In the genomic region with DNA sequence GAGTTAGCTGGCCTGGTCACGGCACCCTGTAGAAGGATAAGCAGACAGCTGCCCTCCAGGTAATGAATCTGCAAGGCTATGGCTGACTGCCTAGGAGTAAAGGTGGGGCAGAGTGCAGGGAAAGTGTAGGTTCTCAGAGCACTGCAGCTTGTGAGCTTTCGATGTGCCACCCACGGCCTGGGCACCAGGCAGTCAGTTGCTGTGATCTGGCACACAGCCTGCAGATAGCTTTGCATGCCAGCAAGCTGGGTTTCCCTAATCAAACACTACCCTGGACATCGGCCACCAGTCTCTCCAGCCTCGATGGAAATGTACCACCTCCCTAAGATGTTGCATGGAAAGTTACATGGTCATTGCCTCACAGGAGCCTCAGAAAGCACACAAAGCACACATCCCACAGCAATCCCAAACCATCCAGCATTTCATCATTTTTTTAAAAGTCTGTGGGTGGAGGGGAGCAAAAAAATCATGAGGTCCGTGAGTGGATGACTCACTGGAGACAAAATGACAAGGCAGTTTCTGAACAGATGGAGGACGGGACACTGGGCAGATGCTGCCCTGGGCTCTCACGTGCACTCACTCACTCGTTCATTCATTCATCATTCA, we compare ENCODE assay signal across 8 mouse cellular contexts.
DNase-seq lines count a peak whose midpoint lies in the region; ATAC-seq and TF ChIP-seq lines count a peak whose summit lies in the region.

No protein-coding gene starts in this region.

- no peak overlapping the region for H3K4me2 ChIP-seq in stomach, postnatal 0 days (replicated peaks; ENCODE audit: low read depth)
- no peak overlapping the region for H3K4me2 ChIP-seq in midbrain, embryonic 16.5 days (ENCODE audit: low read length)

- peak; percentile 53 for ATAC-seq in stomach, postnatal 0 days (ENCODE audit: low FRiP score, low TSS enrichment)
- no peak for ATAC-seq in midbrain, embryonic 16.5 days

- TF ChIP-seq CTCF in kidney, adult 2 months (conservative IDR thresholded peaks at IDR 0.05; ENCODE audit: insufficient read depth, insufficient read length, low read depth, low read length): no peak
- no peak for TF ChIP-seq CTCF in stomach, postnatal 0 days (IDR thresholded peaks at IDR 0.05; ENCODE audit: low read depth)

- intact Hi-C loops in left cerebral cortex, postnatal 25 days (cut with DNase I): no loop called here
- intact Hi-C loops in gastrocnemius, postnatal 36 days (cut with DNase I): no loop called here

- 43% methylated on average over 9 of the region's 9 CpGs for WGBS in kidney, adult 2 months
- WGBS in stomach, postnatal 0 days: 35% methylated on average over 9 of the region's 9 CpGs
- 76% methylated on average over 9 of the region's 9 CpGs for WGBS in midbrain, embryonic 16.5 days

- peak overlapping the region; percentile 4; the same call in 1 of the 2 replicates for H3K27ac ChIP-seq in kidney, adult 2 months (ENCODE audit: insufficient read depth, low read depth, low read length)
- H3K27ac ChIP-seq in stomach, postnatal 0 days (replicated peaks): no peak overlapping the region
- no peak overlapping the region for H3K27ac ChIP-seq in midbrain, embryonic 16.5 days (ENCODE audit: low read length)

- H3K4me1 ChIP-seq in kidney, adult 2 months (ENCODE audit: control insufficient read depth, insufficient read depth, low read length): no peaks in the 10 kb centered on the region
- 0 out of 2 replicates have a peak, but pooled peaks cover 4% of the 10 kb centered on the region for H3K4me1 ChIP-seq in stomach, postnatal 0 days (replicated peaks; ENCODE audit: control insufficient read depth, insufficient read depth)
- no peaks in the 10 kb centered on the region for H3K4me1 ChIP-seq in midbrain, embryonic 16.5 days (ENCODE audit: control insufficient read depth, insufficient read depth, low read length)

- no peak overlapping the region for H3K9ac ChIP-seq in stomach, postnatal 0 days (ENCODE audit: low read length)
- no peak overlapping the region for H3K9ac ChIP-seq in midbrain, embryonic 16.5 days (ENCODE audit: low read depth, low read length)

- DNase-seq in kidney, adult 2 months: peak; percentile 46
- no peak for DNase-seq in kidney, adult 11 months
- peak; percentile 83 for DNase-seq in NIH3T3 (ENCODE audit: low read depth)
- DNase-seq in cerebellum, adult 8-10 months: peak; percentile 53
- DNase-seq in left cerebral cortex, postnatal 25 days (ENCODE audit: low spot score in 2 of 2): peak; percentile 55 to 89
- DNase-seq in stomach, postnatal 0 days (ENCODE audit: low spot score): peak; percentile 45
- no peak for DNase-seq in gastrocnemius, postnatal 36 days

- no peak for TF ChIP-seq EP300 in stomach, postnatal 0 days (optimal IDR thresholded peaks at IDR 0.05)

- H3K27me3 ChIP-seq in kidney, adult 2 months (replicated peaks; ENCODE audit: control insufficient read depth, insufficient read depth, low read length): no peaks in the 10 kb centered on the region
- no peaks in the 10 kb centered on the region for H3K27me3 ChIP-seq in stomach, postnatal 0 days (ENCODE audit: control insufficient read depth, insufficient read depth, low read length)
- no peaks in the 10 kb centered on the region for H3K27me3 ChIP-seq in midbrain, embryonic 16.5 days (ENCODE audit: control insufficient read depth, insufficient read depth, low read depth, low read length)

- no peak overlapping the region for H3K4me3 ChIP-seq in kidney, adult 2 months (ENCODE audit: insufficient read depth, low read depth, low read length)
- no peak overlapping the region for H3K4me3 ChIP-seq in stomach, postnatal 0 days (ENCODE audit: low read depth, low read length)
- no peak overlapping the region for H3K4me3 ChIP-seq in midbrain, embryonic 16.5 days (ENCODE audit: low read depth, low read length)

- no peaks in the 10 kb centered on the region for H3K36me3 ChIP-seq in kidney, adult 2 months (ENCODE audit: control insufficient read depth, insufficient read depth, low read length)
- H3K36me3 ChIP-seq in stomach, postnatal 0 days (ENCODE audit: control insufficient read depth, insufficient read depth, low read length): no peaks in the 10 kb centered on the region
- no peaks in the 10 kb centered on the region for H3K36me3 ChIP-seq in midbrain, embryonic 16.5 days (ENCODE audit: control insufficient read depth, insufficient read depth, low read length)

- H3K9me3 ChIP-seq in stomach, postnatal 0 days (ENCODE audit: control insufficient read depth, low read length): no peaks in the 10 kb centered on the region
- H3K9me3 ChIP-seq in midbrain, embryonic 16.5 days (replicated peaks; ENCODE audit: control insufficient read depth, low read length, poor library complexity, severe bottlenecking): no peaks in the 10 kb centered on the region

- TF ChIP-seq POLR2A in kidney, adult 2 months (IDR thresholded peaks at IDR 0.05; ENCODE audit: low read depth, low read length): no peak

Comparison
In these comparisons a context has a peak if more than half of its experiments do, and no peak if none do; other contexts are left out.
1. DNase-seq: peak in kidney, adult 2 months (single experiment), NIH3T3 (single experiment), cerebellum, adult 8-10 months (single experiment), left cerebral cortex, postnatal 25 days (2 of 2) and stomach, postnatal 0 days (single experiment); none in kidney, adult 11 months (single experiment) and gastrocnemius, postnatal 36 days (0 of 2).